Mouse (Mus musculus): ENCODE measurements at regions not wholly inside any gene's neighbourhood (a gene's known extent, or its start where the extent isn't known, plus 50 kb on each side); places are given as distances from the start of the nearest gene placed in this dataset.
A peak's percentile ranks its signal among the peaks of the same experiment; 100 is the strongest.

DNA sequence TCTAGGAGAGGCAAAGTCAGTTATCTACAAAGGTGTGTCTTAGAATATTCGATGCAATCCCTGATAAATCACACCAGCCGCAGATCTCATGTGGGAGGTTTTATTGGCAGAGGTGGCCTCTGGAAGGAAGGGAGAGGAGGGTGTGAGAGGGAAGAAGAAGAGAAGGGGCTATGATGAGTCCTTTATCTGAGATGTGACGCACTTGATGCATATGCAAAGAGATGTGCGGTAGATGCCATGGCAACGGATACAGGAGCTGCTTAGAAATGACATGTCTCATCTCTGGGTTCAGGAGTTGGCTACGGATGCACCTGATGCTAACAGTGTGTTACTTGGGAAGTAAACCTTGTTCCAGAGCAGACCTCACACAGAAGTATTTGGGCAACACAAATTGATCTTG, 718.6 kb upstream of the Gm21961 start:
- no peak for DNase-seq

DNA sequence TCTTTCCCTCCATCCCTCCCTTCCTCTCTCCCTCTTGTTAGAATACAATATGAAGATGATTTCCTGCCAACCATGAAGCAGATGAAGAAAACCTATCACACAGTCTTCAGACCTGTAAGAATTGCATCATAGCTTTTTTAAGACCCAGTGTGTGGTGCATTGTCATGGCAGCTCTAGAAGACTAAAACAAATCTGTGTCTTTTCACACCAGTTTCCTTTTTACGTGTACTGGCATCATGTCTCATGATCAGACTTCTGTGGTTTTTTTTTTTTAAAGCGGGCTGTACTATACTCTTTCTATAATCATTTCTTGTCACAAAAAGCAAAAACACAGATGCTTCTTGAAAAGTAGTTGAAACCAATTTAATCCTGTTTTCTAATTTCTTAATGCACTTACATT, 716.6 kb upstream of the Gm21961 start:
- DNase-seq = no peak

GRCm38 (mm10) chr15:65727061-65727460, 712.4 kb upstream of the Gm21961 start:
- no peak for DNase-seq

DNA sequence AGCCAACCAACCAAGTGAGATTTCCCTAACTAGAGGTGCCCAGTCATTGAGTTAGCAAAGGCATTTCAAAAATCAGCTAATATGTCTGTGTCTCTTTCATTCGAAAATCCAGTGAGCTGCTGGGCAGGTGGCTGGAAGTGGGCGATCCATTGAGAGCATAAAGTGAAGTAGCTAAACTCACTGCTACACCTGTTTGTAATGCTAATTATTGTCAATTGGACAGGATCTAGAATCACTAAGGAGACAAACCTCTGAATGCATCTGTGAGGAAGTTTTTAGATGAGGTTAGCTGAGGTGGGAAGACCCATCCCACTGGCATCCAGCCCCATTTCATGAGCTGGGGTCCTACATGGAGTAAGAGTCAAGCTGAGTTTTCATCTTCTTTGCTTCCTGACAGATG, 711.6 kb upstream of the Gm21961 start:
- DNase-seq = no peak

GRCm38 (mm10) chr15:65703559-65703958, 688.9 kb upstream of the Gm21961 start:
- peak; percentile 1 for DNase-seq

- peak; percentile 4 for DNase-seq
These were observed 686.8 kb upstream of the Gm21961 start for GRCm38 (mm10) chr15:65701510-65701909.

GRCm38 (mm10) chr15:65698596-65698995, 683.9 kb upstream of the Gm21961 start:
- no peak for DNase-seq

Data from kidney, postnatal 14 days (tissue).